Mouse (Mus musculus) left cerebral cortex, postnatal 4 days (tissue): ENCODE data around the gene Ficd. TPM values are rescaled to one million over a fixed set of nuclear protein-coding genes. Genes with fewer than 3 reads are reported as not detected.

Experiments used
- DNase-seq: peaks from one replicate; pipeline ENCODE4 v3.0.0-alpha.2; 2022
- intact Hi-C: fragments of 180-260 bp; cut with DNase I; formaldehyde crosslinking; loops from one replicate; pipeline ENCODE4 v1.15.1; 2025
- total RNA-seq, 2 experiments: library from RNA; stranded (reverse); gene quantifications; 2 replicates each; pipeline ENCODE4 v1.2.3; 2021

The Ficd gene
- total RNA-seq = 1 to 10 TPM; 5.7 to 7.8 TPM

- DNase-seq = peak; percentile 97
- intact Hi-C loops = no loop called here
Measured at GRCm38 (mm10) chr5:113735345-113736112, at the start of gene Ficd. Gene Ficd (plus strand): TSS chr5:113735803.

GRCm38 (mm10) chr5:113687514-113687913, 48.1 kb upstream of the Ficd start:
- DNase-seq = no peak
- intact Hi-C loops = no loop called here

DNA sequence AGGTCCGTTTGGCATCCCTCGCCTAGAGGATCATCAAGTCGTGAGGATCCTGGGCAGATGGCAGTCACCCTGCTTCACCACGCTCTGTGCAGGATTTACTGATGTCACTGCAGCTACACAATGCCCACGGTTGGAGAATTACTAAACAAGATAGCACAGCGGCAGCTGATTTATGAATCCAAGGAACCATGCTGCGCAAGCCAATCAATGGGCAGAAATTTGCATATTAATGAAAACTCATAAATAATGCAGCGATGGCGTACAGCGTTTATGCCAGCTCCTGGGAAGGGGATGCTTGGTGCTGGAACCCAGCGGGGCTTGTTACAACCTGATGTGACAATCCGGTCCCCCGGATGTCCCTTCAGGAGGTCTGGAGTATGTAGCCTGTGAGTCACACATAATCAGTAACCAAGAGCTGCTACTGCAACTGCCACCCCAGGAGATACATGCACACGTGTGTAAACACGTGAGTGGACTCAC, 45.5 kb upstream of the Ficd start:
- peak; percentile 67 for DNase-seq
- intact Hi-C loops = no loop called here

DNA sequence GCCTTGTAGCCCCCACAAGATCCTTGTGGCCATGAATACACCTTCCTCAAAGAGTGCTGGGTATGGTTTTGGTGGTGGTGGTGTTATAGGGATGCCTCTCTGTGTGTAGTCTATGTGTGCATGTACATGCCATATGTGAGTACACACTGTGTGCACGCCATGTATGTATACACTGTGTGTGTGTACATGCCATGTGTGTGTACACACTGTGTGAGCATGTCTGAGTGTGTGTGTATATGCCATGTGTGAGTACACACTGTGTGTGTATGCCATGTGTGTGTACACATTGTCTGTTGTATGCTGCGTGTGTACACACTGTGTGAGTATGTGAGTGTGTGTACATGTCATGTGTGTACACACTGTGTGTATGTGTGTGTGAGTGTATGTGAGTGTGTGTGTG, 44.7 kb upstream of the Ficd start:
- intact Hi-C loops = no loop called here
- no peak for DNase-seq

DNA sequence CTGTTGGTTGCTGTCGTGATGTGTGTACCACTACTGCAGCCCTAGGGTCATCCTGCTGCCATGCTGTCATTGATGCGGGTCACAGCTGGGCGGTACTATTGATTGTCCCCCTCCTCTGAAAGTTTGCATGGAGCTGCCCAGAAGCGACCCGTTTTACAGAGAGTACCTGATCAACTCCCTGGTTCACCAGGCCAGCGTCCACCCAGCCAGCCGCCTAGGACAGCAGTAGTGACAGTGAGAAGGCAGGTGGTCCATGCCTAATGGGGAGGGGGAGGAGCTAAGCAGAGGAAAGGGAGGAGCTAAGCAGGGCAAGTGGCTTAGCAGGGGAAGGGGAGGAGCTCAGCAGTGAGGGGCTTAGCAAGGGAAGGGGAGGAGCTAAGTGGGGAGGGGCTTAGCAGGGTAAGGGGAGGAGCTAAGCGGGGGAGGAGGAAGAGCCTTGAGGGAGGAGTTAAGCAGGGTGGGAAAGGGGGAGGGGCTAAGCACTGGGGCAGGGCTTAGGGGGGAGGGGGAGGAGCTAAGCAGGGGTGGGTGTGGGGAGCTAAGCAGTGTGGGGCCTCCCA, 42.3 kb upstream of the Ficd start:
- intact Hi-C loops = no loop called here
- no peak for DNase-seq

DNA sequence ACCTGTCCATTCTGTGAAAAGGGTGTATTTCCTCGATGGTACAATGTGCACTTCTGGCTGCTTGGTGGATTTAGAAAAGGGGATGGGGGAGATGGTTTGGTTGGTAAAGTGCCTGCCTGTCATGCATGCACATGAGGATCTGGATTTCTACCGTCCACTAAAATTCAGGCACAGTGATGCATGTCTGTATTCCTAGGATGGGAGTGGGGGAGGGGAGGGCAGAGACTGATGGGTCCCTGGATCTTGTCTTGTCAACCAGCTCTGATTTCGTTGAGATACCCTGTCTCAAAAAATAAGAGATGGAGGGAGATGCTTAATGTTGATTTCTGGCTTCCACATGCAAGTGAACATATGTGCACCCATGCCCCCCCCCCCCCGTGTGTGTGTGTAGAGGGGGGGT, 41.6 kb upstream of the Ficd start:
- no peak for DNase-seq
- intact Hi-C loops = no loop called here

- intact Hi-C loops = no loop called here
- DNase-seq = no peak
Measured at GRCm38 (mm10) chr5:113694415-113694814, 41.2 kb upstream of the Ficd start.

DNA sequence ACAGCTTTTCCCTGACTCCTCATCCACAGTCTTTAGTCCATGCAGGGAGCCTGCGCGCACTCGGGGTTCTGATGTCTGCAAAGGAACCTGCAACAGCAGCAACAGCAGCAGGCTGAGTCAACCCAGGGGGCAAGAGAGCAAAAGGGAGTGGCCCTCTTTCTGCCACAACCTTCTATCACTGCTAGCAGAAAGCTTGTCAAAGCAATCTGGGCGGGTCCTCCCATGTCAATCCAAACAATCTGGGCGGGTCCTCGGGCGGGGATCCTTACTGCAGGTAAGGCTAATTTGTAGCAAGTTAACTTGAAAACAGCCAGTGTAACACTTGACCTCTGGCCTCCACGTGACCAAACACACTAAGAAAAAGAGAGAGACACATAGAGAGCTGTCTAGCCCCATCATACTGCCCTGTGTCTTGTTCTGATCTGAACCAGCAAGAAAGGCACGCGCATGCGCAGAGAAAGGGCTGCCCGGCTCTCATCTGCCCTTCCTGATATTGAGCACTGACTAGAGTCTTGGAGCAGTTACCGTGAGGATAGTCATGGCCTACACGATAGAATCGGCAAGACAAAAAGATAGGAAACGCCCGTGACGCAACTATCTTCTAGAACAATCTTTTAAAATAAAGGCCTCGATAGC, 35.1 kb upstream of the Ficd start:
- intact Hi-C loops = no loop called here
- no peak for DNase-seq

GRCm38 (mm10) chr5:113703803-113704585, 31.6 kb upstream of the Ficd start:
- intact Hi-C loops = no loop called here
- no peak for DNase-seq

GRCm38 (mm10) chr5:113712861-113713260, 22.7 kb upstream of the Ficd start:
- DNase-seq = no peak
- intact Hi-C loops = no loop called here

GRCm38 (mm10) chr5:113716581-113717388, 18.8 kb upstream of the Ficd start:
- DNase-seq = peak; percentile 58
- intact Hi-C loops = no loop called here

DNA sequence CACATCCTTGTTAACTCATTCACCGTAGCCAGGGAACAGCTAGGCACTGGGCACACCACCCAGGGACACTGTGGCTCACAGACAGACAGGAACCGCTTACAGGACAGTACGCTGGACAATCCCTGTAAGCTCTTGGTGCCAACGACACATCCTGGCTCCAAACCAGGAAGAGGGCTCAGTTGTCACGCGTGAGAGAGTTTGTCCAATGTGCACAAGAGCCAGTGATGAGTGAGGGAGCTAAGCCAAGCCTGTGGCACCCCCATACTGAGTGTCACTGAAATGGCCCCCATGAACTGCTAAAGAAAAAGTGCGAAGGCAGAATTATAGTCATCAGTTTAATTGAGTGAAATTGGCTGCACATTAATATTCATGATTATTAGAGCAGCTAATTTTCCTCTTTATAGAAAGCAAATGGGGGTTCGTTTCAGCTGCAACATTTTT, 16.4 kb upstream of the Ficd start:
- DNase-seq = peak; percentile 90

DNA sequence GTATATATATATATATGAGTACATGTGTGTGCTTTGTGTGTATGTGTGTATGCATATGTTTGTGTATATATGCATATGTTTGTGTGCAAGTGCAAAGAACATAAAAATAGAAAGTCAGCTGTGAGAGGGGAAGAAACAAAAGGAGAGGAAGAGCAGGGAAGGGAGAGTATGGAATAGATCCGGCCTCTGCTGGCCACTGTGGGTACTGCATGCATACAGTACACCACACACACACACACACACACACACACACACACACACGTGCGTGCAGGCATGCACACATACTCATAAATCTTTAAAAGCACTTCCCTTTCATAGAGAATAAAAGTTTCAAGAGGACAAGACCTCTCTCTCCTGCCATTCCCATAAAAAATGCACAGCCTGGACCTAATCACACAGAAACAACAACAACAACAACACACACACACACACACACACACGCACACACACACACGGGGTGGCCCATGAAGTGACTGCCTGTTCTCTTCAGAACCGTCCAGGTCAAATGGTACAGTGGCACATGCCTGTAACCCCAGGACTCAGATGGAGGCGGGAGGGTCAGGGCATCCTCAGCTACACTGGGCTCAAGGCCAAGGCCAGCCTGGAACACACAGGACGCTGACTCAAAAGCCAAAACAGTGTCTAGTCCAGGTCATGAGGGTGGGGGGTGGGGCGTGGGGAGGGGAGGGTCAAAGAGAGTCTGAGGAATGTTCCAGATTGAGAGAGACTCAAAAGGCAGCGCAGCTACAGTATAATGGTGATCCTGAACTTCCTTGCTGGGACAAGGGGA, 13.2 kb upstream of the Ficd start:
- intact Hi-C loops = loop anchor here (2.0 to 10.0 kb wide), 2 partner anchors 142 to 248 kb away; no protein-coding TSS in a partner anchor
- peak; percentile 59 for DNase-seq

More for the DNA sequence above, 16.4 kb upstream of the Ficd start:
- intact Hi-C loops = no loop called here

- intact Hi-C loops = loop anchor here (2.0 to 10.0 kb wide), 3 partner anchors 143 to 357 kb away; no protein-coding TSS in a partner anchor
- peak; percentile 93 for DNase-seq
Measured at GRCm38 (mm10) chr5:113723567-113724237, 11.9 kb upstream of the Ficd start.

GRCm38 (mm10) chr5:113724446-113724845, 11.2 kb upstream of the Ficd start, which contains the start of gene 1700069L16Rik:
Gene 1700069L16Rik (minus strand): TSS chr5:113724772.
- DNase-seq = peak; percentile 91
- intact Hi-C loops = loop anchor here (2.0 to 10.0 kb wide), 2 partner anchors 250 to 358 kb away; no protein-coding TSS in a partner anchor

DNA sequence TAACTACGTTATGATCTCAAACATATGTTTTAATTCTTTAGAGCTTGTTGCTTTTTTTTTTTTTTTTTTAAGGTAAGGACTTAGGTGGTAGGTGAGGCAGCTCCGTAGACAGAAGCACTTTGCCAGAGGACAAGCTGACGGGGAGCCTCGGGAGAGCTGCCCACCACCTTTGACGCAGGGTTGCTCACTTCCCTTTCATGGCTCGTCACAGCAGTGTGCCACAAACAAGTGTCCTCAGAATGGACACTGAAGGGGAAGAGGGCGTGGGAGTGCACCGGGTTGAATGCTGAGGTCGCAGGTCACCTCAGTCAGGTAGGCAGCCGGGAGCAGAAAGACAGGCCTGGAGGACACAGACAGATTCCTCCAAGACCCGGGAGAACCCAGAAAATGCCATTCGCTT, 10.2 kb upstream of the Ficd start:
- no peak for DNase-seq
- intact Hi-C loops = loop anchor here (2.0 to 10.0 kb wide), 2 partner anchors 251 to 359 kb away; no protein-coding TSS in a partner anchor

GRCm38 (mm10) chr5:113726618-113727017, 9.0 kb upstream of the Ficd start:
- intact Hi-C loops = loop anchor here (10.0 kb wide), 1 partner anchor 252 kb away; no protein-coding TSS in a partner anchor
- DNase-seq = no peak

DNA sequence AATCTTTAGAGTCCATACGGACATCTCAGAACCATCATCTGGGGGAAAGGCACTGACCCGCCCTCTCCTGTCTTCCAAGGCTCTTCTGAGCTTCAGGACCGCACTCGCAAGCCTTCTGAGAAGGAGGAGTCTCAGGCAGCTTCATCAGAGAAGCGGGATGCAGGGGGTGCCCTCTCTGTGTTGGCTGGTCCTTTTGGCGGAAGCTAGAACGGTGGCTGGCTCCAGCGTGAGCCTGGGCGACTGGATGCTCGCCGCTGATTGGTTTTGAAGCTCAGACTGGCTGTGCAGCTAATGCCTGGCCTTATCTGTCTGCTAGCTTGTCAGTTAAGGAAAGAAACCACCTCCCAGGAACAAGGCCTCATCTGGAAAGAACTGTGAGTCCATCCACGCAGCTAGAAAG, 8.4 kb upstream of the Ficd start:
- intact Hi-C loops = loop anchor here (10.0 kb wide), 1 partner anchor 252 kb away; no protein-coding TSS in a partner anchor
- DNase-seq = no peak
